Mouse (Mus musculus) kidney, embryonic 16.5 days (tissue): ENCODE data around the gene Gjb6. TPM values are rescaled to one million over a fixed set of nuclear protein-coding genes. Genes with fewer than 3 reads are reported as not detected.

ENCODE experiments used
- ATAC-seq: fragments of 200-750 bp; cut with Nextera tagmentation; 2 replicates; pipeline ENCODE4 v1.8.0; 2017; ENCODE audit warnings: moderate TSS enrichment; ENCODE audit not compliant: low FRiP score, low TSS enrichment
- H3K27ac ChIP-seq: fragments of 300-500 bp; sonication (generic); 2 replicates; pipeline ENCODE4 v1.5.1; 2014; ENCODE audit warnings: low read length
- H3K27me3 ChIP-seq: fragments of 300-500 bp; sonication (generic); 2 replicates; pipeline ENCODE4 v1.6.1; 2014; ENCODE audit warnings: low read length, control low read depth, mixed read lengths; ENCODE audit not compliant: insufficient read depth
- H3K36me3 ChIP-seq: fragments of 300-500 bp; sonication (generic); 2 replicates; pipeline ENCODE4 v1.6.1; 2014; ENCODE audit warnings: low read length, control low read depth, mixed read lengths; ENCODE audit not compliant: insufficient read depth
- H3K4me1 ChIP-seq: fragments of 300-500 bp; sonication (generic); 2 replicates; pipeline ENCODE4 v1.6.1; 2014; ENCODE audit warnings: low read length, control low read depth, mixed read lengths; ENCODE audit not compliant: insufficient read depth
- H3K4me2 ChIP-seq: fragments of 300-500 bp; sonication (generic); replicated peaks from 2 replicates; pipeline ENCODE4 v1.6.1; 2014; ENCODE audit warnings: low read depth, low read length
- H3K4me3 ChIP-seq: fragments of 300-500 bp; sonication (generic); 2 replicates; pipeline ENCODE4 v1.5.1; 2014; ENCODE audit warnings: mild to moderate bottlenecking, low read length
- H3K9ac ChIP-seq: fragments of 300-500 bp; sonication (generic); replicated peaks from 2 replicates; pipeline ENCODE4 v1.6.1; 2014; ENCODE audit warnings: low read length
- H3K9me3 ChIP-seq: fragments of 300-500 bp; sonication (generic); 2 replicates; pipeline ENCODE4 v1.6.1; 2016; ENCODE audit warnings: low read length, control low read depth
- WGBS: fragments of 180-500 bp; shearing (Covaris S2); extraction: QIAGEN DNeasy Blood & Tissue Kit; methylation state at CpG from one replicate; pipeline ENCODE4 v1.1.7; 2014; 5-methylcytosine and 5-hydroxymethylcytosine counted together
- polyA plus RNA-seq: library from polyadenylated mRNA; unstranded; fragments of >200 nt; fragmentation: Nextera tagmentation; extraction: Ambion mirVana; gene quantifications from 2 replicates; pipeline ENCODE4 v1.2.1, GENCODE M21; 2015

The Gjb6 gene
- polyA plus RNA-seq, 1 experiment from 2014 or later: 1.1 TPM

GRCm38 (mm10) chr14:57109194-57109593 lies 24.2 kb downstream of the Gjb6 start:
- 6% methylated on average over 4 of the region's 4 CpGs for WGBS
- H3K27ac ChIP-seq: no peak overlapping the region
- H3K4me1 ChIP-seq: peaks cover 13% of the 10 kb centered on the region; the same call in 1 of the 2 replicates
- no peaks in the 10 kb centered on the region for H3K9me3 ChIP-seq
- peaks cover 33% of the 10 kb centered on the region for H3K27me3 ChIP-seq
- no peak overlapping the region for H3K4me2 ChIP-seq
- H3K4me3 ChIP-seq: no peak overlapping the region
- H3K36me3 ChIP-seq: no peaks in the 10 kb centered on the region
- ATAC-seq: no peak
- H3K9ac ChIP-seq: no peak overlapping the region

- H3K4me3 ChIP-seq: no peak overlapping the region
- peaks cover 46% of the 10 kb centered on the region for H3K27me3 ChIP-seq
- no peak overlapping the region for H3K4me2 ChIP-seq
- no peak overlapping the region for H3K27ac ChIP-seq
- no peaks in the 10 kb centered on the region for H3K36me3 ChIP-seq
- WGBS: 31% methylated on average over 5 of the region's 5 CpGs
- H3K9me3 ChIP-seq: no peaks in the 10 kb centered on the region
- peaks cover 13% of the 10 kb centered on the region; the same call in 1 of the 2 replicates for H3K4me1 ChIP-seq
- no peak overlapping the region for H3K9ac ChIP-seq
- ATAC-seq: no peak
Observed at GRCm38 (mm10) chr14:57107916-57108315, 25.5 kb downstream of the Gjb6 start.

GRCm38 (mm10) chr14:57107091-57107490 lies 26.3 kb downstream of the Gjb6 start:
- Histone ChIP-seq H3K9ac (no peak overlapping the region), H3K27me3 (peaks cover 52% of the 10 kb centered on the region), H3K9me3 (no peaks in the 10 kb centered on the region), H3K4me1 (peaks cover 13% of the 10 kb centered on the region; the same call in 1 of the 2 replicates), H3K27ac (no peak overlapping the region), H3K36me3 (no peaks in the 10 kb centered on the region), H3K4me3 (no peak overlapping the region), H3K4me2 (no peak overlapping the region)
- no peak for ATAC-seq
- 56% methylated on average over 8 of the region's 8 CpGs for WGBS

GRCm38 (mm10) chr14:57105721-57106120 lies 27.7 kb downstream of the Gjb6 start:
- no peak for ATAC-seq
- peaks cover 13% of the 10 kb centered on the region; the same call in 1 of the 2 replicates for H3K4me1 ChIP-seq
- peaks cover 52% of the 10 kb centered on the region for H3K27me3 ChIP-seq
- H3K9ac ChIP-seq: no peak overlapping the region
- WGBS: 43% methylated on average over 11 of the region's 11 CpGs
- no peak overlapping the region for H3K4me3 ChIP-seq
- H3K36me3 ChIP-seq: no peaks in the 10 kb centered on the region
- H3K9me3 ChIP-seq: no peaks in the 10 kb centered on the region
- H3K27ac ChIP-seq: no peak overlapping the region
- H3K4me2 ChIP-seq: no peak overlapping the region

GRCm38 (mm10) chr14:57105111-57105510 lies 28.3 kb downstream of the Gjb6 start:
- peaks cover 55% of the 10 kb centered on the region for H3K27me3 ChIP-seq
- WGBS: 13% methylated on average over 14 of the region's 14 CpGs
- H3K4me3 ChIP-seq: peak overlapping the region; percentile 62
- H3K4me2 ChIP-seq: peak overlapping the region; percentile 98
- no peaks in the 10 kb centered on the region for H3K36me3 ChIP-seq
- no peak for ATAC-seq
- H3K9me3 ChIP-seq: no peaks in the 10 kb centered on the region
- H3K9ac ChIP-seq: no peak overlapping the region
- H3K27ac ChIP-seq: no peak overlapping the region
- H3K4me1 ChIP-seq: peaks cover 13% of the 10 kb centered on the region; the same call in 1 of the 2 replicates

GRCm38 (mm10) chr14:57104106-57105023 lies 29.0 kb downstream of the Gjb6 start, which contains the start of gene Gjb2:
Gjb2 (minus strand) TSS chr14:57104702.
- peak within 1 kb of the TSS; percentile 60 for H3K9ac ChIP-seq
- no peaks in the 10 kb centered on the region for H3K36me3 ChIP-seq
- H3K27ac ChIP-seq: no peak within 1 kb of the TSS
- H3K27me3 ChIP-seq: peaks cover 56% of the 10 kb centered on the region
- ATAC-seq: peak; percentile 79
- H3K4me1 ChIP-seq: peaks cover 13% of the 10 kb centered on the region; the same call in 1 of the 2 replicates
- WGBS: under 1% methylated on average over 94 of the region's 101 CpGs
- peak within 1 kb of the TSS; percentile 62 for H3K4me3 ChIP-seq
- H3K4me2 ChIP-seq: peak within 1 kb of the TSS; percentile 98
- H3K9me3 ChIP-seq: no peaks in the 10 kb centered on the region

- ATAC-seq: no peak
- Histone ChIP-seq H3K27me3 (peaks cover 56% of the 10 kb centered on the region), H3K4me1 (peaks cover 13% of the 10 kb centered on the region; the same call in 1 of the 2 replicates), H3K27ac (no peak overlapping the region), H3K9me3 (no peaks in the 10 kb centered on the region), H3K4me3 (peak overlapping the region; percentile 62), H3K9ac (peak overlapping the region; percentile 60), H3K4me2 (peak overlapping the region; percentile 98), H3K36me3 (no peaks in the 10 kb centered on the region)
- WGBS: 3% methylated on average over 22 of the region's 22 CpGs
Observed at GRCm38 (mm10) chr14:57103711-57104105, 29.7 kb downstream of the Gjb6 start.

- H3K9ac ChIP-seq: no peak overlapping the region
- H3K9me3 ChIP-seq: no peaks in the 10 kb centered on the region
- no peak overlapping the region for H3K4me3 ChIP-seq
- H3K4me2 ChIP-seq: no peak overlapping the region
- H3K36me3 ChIP-seq: no peaks in the 10 kb centered on the region
- ATAC-seq: no peak
- 56% methylated on average over 6 of the region's 6 CpGs for WGBS
- peaks cover 56% of the 10 kb centered on the region for H3K27me3 ChIP-seq
- H3K27ac ChIP-seq: no peak overlapping the region
- H3K4me1 ChIP-seq: peaks cover 13% of the 10 kb centered on the region; the same call in 1 of the 2 replicates
Observed at GRCm38 (mm10) chr14:57103121-57103520, 30.3 kb downstream of the Gjb6 start.

- Histone ChIP-seq H3K4me1 (peaks cover 10% of the 10 kb centered on the region; the same call in 1 of the 2 replicates), H3K4me2 (no peak overlapping the region), H3K27ac (no peak overlapping the region), H3K36me3 (no peaks in the 10 kb centered on the region), H3K27me3 (peaks cover 51% of the 10 kb centered on the region), H3K9me3 (no peaks in the 10 kb centered on the region), H3K4me3 (no peak overlapping the region), H3K9ac (no peak overlapping the region)
- WGBS: 76% methylated on average over 7 of the region's 7 CpGs
- no peak for ATAC-seq
Observed at GRCm38 (mm10) chr14:57101623-57102022, 31.8 kb downstream of the Gjb6 start.

- H3K27ac ChIP-seq: no peak overlapping the region
- 84% methylated on average over 4 of the region's 4 CpGs for WGBS
- no peak overlapping the region for H3K4me2 ChIP-seq
- H3K27me3 ChIP-seq: peaks cover 4% of the 10 kb centered on the region; the same call in 1 of the 2 replicates
- no peaks in the 10 kb centered on the region for H3K36me3 ChIP-seq
- no peak overlapping the region for H3K4me3 ChIP-seq
- no peaks in the 10 kb centered on the region for H3K9me3 ChIP-seq
- no peaks in the 10 kb centered on the region for H3K4me1 ChIP-seq
- ATAC-seq: no peak
- H3K9ac ChIP-seq: no peak overlapping the region
Observed at GRCm38 (mm10) chr14:57095855-57096254, 37.6 kb downstream of the Gjb6 start.
